Mouse (Mus musculus) granulocyte monocyte progenitor cell, adult 5-6 weeks (primary cell): ENCODE measurements around the gene Ddx17. TPM values are rescaled to one million over a fixed set of nuclear protein-coding genes. Genes with fewer than 3 reads are reported as not detected.

Experiments
- total RNA-seq, 2 experiments: library from RNA; stranded (forward) in 1 of 2; stranded (reverse) in 1 of 2; fragments of 200-712, 200-1000 nt in 1 of 2; fragments of >200 nt in 1 of 2; fragmentation: Nextera tagmentation in 1 of 2; gene quantifications; 2 replicates each; pipeline ENCODE4 v1.2.3; 2014 to 2017

Gene Ddx17
- total RNA-seq, 2 experiments from 2014 or later, result 124 to 159 TPM

Other genes starting within 250 kb of the Ddx17 start
- 15.3 and 20.4 TPM in 2 replicates for gene Pla2g6, start 218.4 kb downstream of the Ddx17 start, total RNA-seq (2014; fragmentation: Nextera tagmentation)
- gene Pla2g6, start 218.4 kb downstream of the Ddx17 start, total RNA-seq (2017), result 9.2 and 13.0 TPM in 2 replicates
- gene Maff, start 200.1 kb downstream of the Ddx17 start, total RNA-seq (2014; fragmentation: Nextera tagmentation), result 0.41 TPM in 1 of 2 replicates, not detected in the other
- gene Maff, start 200.1 kb downstream of the Ddx17 start, total RNA-seq (2017), result 2.8 TPM in 2 replicates
- 19.7 and 30.2 TPM in 2 replicates for gene Tmem184b, start 143.2 kb downstream of the Ddx17 start, total RNA-seq (2014; fragmentation: Nextera tagmentation)
- 2.6 and 6.4 TPM in 2 replicates for gene Tmem184b, start 143.2 kb downstream of the Ddx17 start, total RNA-seq (2017)
- 63.6 and 79.1 TPM in 2 replicates for gene Csnk1e, start 91.2 kb downstream of the Ddx17 start, total RNA-seq (2014; fragmentation: Nextera tagmentation)
- 31.3 and 31.6 TPM in 2 replicates for gene Csnk1e, start 91.2 kb downstream of the Ddx17 start, total RNA-seq (2017)
- gene Kcnj4, start 41.5 kb downstream of the Ddx17 start, total RNA-seq (2014; fragmentation: Nextera tagmentation), result not detected in 2 replicates
- not detected in 2 replicates for gene Kcnj4, start 41.5 kb downstream of the Ddx17 start, total RNA-seq (2017)
- 0.38 TPM in 1 of 2 replicates, not detected in the other for gene Kdelr3, start 30.3 kb downstream of the Ddx17 start, total RNA-seq (2014; fragmentation: Nextera tagmentation)
- gene Kdelr3, start 30.3 kb downstream of the Ddx17 start, total RNA-seq (2017), result 0.56 TPM in 1 of 2 replicates, not detected in the other
- 2.1 and 5.4 TPM in 2 replicates for gene Dmc1, start 58.4 kb upstream of the Ddx17 start, total RNA-seq (2014; fragmentation: Nextera tagmentation)
- gene Dmc1, start 58.4 kb upstream of the Ddx17 start, total RNA-seq (2017), result 4.8 and 4.9 TPM in 2 replicates
- gene Fam227a, start 112.2 kb upstream of the Ddx17 start, total RNA-seq (2014; fragmentation: Nextera tagmentation), result 0.85 and 6.5 TPM in 2 replicates
- gene Fam227a, start 112.2 kb upstream of the Ddx17 start, total RNA-seq (2017), result 1.8 and 2.3 TPM in 2 replicates
- 17.9 and 35.2 TPM in 2 replicates for gene Cby1, start 112.5 kb upstream of the Ddx17 start, total RNA-seq (2014; fragmentation: Nextera tagmentation)
- gene Cby1, start 112.5 kb upstream of the Ddx17 start, total RNA-seq (2017), result 32.0 and 45.5 TPM in 2 replicates
- 146 and 147 TPM in 2 replicates for gene Tomm22, start 124.1 kb upstream of the Ddx17 start, total RNA-seq (2014; fragmentation: Nextera tagmentation)
- gene Tomm22, start 124.1 kb upstream of the Ddx17 start, total RNA-seq (2017), result 88.0 and 117 TPM in 2 replicates
- gene Josd1, start 141.2 kb upstream of the Ddx17 start, total RNA-seq (2014; fragmentation: Nextera tagmentation), result 22.7 and 24.9 TPM in 2 replicates
- 19.2 and 23.6 TPM in 2 replicates for gene Josd1, start 141.2 kb upstream of the Ddx17 start, total RNA-seq (2017)
- 45.8 and 52.4 TPM in 2 replicates for gene Gtpbp1, start 144.1 kb upstream of the Ddx17 start, total RNA-seq (2014; fragmentation: Nextera tagmentation)
- gene Gtpbp1, start 144.1 kb upstream of the Ddx17 start, total RNA-seq (2017), result 47.0 and 59.9 TPM in 2 replicates
- 120 and 133 TPM in 2 replicates for gene Sun2, start 195.8 kb upstream of the Ddx17 start, total RNA-seq (2014; fragmentation: Nextera tagmentation)
- 227 and 268 TPM in 2 replicates for gene Sun2, start 195.8 kb upstream of the Ddx17 start, total RNA-seq (2017)
- gene Dnal4, start 231.1 kb upstream of the Ddx17 start, total RNA-seq (2014; fragmentation: Nextera tagmentation), result 9.5 and 27.7 TPM in 2 replicates
- gene Dnal4, start 231.1 kb upstream of the Ddx17 start, total RNA-seq (2017), result 11.6 and 13.5 TPM in 2 replicates